Mouse (Mus musculus) NIH3T3 (cell line): Measurements from ENCODE around the gene Scaf4.
A peak's percentile ranks its signal among the peaks of the same experiment; 100 is the strongest.
"Not testable (repeated sequence)": the region's sequence is repeated elsewhere in the genome, so short reads cannot be mapped to it uniquely, and the experiment has no call there.

Source experiments
- DNase-seq: peaks from one replicate; pipeline ENCODE4 v3.0.0-alpha.2; 2012; ENCODE audit warnings: low read depth

Scaf4 gene

DNA sequence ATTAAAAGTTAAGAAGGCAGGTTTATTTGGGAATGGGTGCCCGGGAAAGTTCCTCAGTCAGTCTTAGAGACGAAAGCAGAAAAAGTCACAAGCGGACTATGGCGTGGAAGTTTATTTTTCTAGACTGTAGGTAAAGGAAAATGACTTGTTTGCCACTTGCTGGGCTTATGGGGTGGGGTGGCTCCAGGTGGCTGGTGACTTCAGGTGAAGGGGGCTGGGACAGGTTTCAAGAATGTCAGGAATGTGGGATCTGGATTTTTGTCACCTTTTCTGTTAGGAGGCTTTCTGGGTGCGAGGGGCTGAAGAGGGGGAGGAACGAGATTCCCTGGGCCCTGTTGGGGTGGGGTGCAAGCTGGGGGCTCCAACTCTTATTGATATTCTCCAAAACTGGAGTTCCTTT is 7.4 kb upstream of the Scaf4 start:
- no peak for DNase-seq

- no peak for DNase-seq
Measured at GRCm38 (mm10) chr16:90290962-90291361, 6.7 kb upstream of the Scaf4 start.

- DNase-seq, result no peak
Measured at GRCm38 (mm10) chr16:90284916-90285315, 613 bp upstream of the Scaf4 start.

- peak; percentile 54 for DNase-seq
Measured at GRCm38 (mm10) chr16:90283266-90283904, 918 bp downstream of the Scaf4 start.

DNA sequence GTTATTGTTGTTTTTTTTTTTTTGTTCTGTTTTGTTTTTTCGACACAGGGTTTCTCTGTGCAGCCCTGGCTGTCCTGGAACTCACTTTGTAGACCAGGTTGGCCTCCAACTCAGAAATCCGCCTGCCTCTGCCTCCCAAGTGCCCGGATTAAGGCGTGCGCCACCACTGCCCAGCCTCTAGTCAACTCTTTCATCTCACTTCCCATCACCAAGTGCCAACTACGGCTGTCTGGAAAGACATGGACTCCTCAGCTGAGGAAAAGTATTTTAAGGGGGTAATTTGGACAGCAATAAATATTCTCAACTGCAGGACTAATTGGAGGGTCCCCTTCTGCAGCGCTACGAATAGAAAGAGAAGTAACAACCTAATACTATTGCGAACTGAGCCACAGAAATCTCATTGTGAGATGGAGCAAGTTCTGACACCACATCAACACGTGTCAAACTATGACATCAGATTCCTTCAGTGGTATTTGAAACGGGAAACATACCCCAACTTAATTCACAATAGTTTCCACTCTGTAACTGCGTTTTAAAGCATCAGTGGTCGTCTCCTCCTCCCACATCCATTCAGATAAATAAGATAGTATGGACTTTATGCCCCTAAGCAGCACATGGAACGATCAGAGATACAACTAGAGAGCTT is 1.6 kb downstream of the Scaf4 start:
- peak; percentile 15 for DNase-seq

DNA sequence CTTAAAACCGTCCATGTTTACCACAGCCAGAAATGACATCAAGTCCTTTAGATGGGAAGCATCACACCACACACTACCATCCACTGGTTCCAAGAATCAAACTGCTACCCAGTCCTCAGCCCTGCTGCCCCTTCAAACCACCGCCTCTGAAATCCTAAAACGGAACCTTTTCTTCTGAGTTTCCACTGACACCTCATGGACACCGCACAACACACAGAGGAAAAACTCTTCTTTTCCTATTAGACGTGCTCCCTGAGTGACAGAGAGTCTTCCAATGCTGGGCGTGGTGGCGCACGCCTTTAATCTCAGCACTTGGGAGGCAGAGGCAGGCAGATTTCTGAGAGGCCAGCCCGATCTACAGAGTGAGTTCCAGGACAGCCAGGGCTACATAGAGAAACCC is 2.9 kb downstream of the Scaf4 start:
- no peak for DNase-seq

DNA sequence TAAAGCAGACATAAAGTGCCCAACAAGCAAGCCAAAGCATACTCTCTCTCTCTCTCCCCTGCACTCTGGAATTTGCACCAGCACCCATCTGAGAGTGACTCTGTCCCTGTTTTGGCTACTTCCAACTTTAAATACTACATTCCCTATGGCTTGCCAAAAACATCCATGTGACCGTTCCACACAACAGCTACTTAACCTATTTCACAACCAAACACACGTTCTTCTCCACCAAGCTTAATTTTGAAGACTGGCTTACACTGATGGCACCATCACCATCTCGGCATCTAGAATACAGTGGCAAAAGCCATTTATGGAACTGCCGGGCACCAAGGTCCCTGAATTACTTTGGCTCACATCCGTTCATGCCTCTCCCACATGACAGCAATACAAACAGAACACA is 3.3 kb downstream of the Scaf4 start:
- peak; percentile 10 for DNase-seq

GRCm38 (mm10) chr16:90280515-90280914 is 3.8 kb downstream of the Scaf4 start:
- DNase-seq, result no peak

DNA sequence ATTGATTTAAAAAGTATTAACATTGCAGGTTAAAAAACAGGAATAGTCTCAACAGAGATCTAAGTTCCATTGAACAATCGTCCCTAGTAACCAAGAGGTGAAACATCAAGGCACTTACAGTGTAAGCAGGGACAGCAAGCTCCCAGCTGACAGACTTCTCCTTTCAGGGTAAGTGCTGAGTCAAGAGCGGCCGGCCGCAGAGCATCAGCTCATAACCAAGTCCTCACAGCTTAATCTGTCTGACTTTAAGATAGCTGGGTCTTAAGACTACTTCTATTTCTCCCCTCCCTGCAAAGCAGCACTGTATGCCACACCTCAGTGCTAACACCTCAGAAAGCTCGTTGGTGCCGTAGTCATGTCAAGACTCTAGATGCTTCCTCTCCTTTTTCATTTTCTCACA is 5.2 kb downstream of the Scaf4 start:
- no peak for DNase-seq

DNA sequence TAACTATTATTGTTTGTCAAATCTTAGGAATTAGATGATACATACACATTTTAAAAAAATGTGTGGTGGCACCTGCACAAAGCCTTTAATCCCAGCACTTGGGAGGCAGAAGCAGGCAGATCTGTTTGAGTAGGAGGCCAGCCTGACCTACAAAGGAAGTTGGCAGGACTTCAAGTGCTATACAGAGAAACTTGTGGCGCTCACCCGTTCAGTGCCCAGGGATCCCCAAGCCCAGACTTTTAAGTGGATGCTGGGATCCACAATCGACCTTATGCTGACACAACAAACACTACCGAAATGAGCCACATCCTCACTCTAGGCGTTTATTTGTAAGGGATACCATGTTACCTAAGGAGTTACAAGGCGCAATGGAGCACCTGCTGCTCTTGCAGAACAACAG is 8.8 kb downstream of the Scaf4 start:
- DNase-seq, result no peak

DNA sequence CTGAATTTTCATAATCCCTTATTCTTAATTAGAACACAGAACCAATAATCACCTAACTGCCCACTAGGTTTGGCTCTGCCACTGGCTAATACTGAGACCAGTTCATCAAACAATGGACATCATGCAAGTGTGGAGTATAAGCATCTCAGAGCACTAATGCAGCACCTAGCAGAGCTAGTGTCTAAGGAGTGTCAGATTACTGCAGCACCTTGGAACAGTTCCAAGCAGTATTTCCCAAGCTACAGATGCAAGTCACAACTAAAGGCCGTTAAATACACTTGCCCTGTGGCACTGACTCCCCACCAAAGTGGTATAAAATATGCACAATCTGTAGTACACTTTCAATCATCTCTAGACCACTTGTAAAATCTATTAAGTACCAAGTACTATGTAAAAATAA is 17.7 kb downstream of the Scaf4 start:
- peak; percentile 65 for DNase-seq

- no peak for DNase-seq
Measured at GRCm38 (mm10) chr16:90265106-90265505, 19.2 kb downstream of the Scaf4 start.

DNA sequence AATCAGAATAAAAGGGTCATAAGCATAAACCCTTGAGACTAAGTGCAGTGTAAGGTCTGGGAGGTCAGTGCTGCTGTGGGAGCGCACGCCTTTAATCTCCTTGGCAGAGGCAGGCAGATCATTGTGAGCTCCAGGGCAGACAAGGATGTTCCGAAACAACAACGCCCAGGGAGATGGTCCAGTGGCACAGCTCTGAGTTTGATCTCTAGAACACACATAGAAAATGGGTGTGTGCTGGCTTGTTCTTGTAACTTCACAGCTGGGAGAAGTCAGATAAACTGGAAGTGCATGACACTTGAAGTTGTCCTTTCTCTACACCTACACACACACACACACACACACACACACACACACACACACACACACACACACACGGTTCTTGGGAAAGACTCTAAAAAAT is 20.3 kb downstream of the Scaf4 start:
- no peak for DNase-seq

GRCm38 (mm10) chr16:90261791-90262190 is 22.5 kb downstream of the Scaf4 start:
- DNase-seq, result no peak

DNA sequence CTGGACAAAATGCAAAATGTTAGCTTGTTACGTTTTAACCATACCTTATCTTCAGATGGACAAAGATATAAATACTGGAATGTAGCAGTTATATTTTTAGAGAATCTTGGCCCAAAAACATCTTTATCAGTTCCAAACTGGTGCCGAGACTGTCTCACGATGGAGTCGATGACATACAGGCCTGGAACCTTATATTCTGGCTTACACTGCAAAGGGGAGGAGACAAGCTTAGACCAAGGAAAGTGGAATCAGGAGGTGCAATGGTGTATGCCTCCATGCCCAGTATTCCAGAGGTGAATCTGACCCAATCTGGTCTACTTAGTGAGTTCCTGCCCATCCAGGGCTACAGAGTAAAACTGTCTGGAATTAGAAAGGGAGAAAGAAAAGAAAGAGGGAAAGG is 24.2 kb downstream of the Scaf4 start:
- no peak for DNase-seq

DNA sequence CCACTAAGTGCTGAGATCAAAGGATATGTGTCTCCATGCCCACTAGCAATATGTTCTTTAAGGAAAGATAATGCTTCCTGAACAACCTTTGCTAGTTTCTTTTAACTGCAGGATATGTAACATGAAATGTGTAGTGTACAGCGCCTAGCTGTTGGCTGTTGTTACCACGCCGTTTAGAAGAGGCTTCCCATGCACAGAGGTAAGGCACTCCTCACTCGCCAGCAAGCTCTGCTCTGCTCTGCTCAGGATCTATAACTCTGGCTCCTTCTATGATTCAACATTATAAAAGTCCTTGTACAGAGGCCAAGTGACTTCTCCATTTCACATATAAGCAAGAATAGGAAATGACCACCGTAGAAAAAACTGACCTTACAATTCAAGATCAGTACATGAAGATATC is 24.7 kb downstream of the Scaf4 start:
- no peak for DNase-seq

GRCm38 (mm10) chr16:90258950-90259349 is 25.4 kb downstream of the Scaf4 start:
- no peak for DNase-seq

DNA sequence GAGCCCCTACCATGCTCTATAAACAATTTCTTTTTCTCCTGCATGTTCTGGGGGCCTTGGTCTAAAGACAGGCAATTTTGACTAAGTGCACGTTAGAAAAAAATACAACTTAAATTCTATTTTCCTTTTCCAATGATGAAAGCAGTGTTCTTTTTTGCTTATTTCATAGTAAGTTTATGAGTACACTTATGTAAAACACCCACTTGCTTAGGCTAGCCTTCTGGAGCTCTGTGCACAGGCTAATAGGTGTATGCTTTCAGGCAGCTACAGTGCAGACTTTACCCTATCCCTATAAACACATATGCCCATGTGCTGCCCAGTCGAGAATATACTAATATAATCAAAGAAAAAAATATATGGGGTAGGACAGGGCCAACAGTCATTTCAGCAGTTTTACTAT is 31.8 kb downstream of the Scaf4 start:
- DNase-seq, result no peak

DNA sequence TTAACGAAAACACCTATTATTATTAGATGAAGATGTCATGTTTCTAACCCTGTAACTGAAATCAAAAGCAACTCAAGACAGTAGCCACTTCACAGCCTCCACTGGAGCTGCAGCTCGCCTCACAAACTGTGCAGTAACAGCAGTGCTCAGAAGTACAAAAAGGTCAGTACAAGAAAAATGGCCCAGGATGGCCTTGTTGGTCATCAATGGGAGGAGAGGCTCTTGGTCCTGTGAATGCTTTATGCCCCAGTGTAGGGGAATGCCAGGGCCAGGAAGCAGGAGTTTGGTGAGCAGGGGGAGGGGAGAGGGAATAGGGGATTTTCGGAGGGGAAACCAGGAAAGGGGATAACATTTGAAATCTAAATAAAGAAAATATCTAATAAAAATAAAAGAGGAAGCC is 33.0 kb downstream of the Scaf4 start:
- not testable (repeated sequence) for DNase-seq

DNA sequence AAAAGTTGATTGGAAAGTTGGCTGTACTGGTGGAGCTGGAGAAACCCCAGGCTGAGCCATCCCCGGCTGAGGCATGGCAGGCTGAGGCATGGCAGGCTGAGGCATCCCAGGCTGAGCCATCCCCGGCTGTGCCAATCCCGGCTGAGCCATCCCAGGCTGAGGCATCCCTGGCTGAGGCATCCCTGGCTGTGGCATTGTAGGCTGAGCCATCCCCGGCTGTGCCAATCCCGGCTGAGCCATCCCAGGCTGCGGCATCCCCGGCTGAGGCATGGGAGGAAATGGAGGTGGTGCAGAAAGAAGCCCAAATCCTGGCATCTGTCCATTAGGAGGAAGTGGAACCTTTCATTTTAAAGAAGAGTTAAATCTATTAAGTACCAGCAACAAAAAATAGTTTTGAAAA is 34.2 kb downstream of the Scaf4 start:
- no peak for DNase-seq

- DNase-seq, result no peak
Measured at GRCm38 (mm10) chr16:90242426-90243304, 41.6 kb downstream of the Scaf4 start.

- DNase-seq, result no peak
Measured at GRCm38 (mm10) chr16:90241875-90242274, 42.4 kb downstream of the Scaf4 start.

DNA sequence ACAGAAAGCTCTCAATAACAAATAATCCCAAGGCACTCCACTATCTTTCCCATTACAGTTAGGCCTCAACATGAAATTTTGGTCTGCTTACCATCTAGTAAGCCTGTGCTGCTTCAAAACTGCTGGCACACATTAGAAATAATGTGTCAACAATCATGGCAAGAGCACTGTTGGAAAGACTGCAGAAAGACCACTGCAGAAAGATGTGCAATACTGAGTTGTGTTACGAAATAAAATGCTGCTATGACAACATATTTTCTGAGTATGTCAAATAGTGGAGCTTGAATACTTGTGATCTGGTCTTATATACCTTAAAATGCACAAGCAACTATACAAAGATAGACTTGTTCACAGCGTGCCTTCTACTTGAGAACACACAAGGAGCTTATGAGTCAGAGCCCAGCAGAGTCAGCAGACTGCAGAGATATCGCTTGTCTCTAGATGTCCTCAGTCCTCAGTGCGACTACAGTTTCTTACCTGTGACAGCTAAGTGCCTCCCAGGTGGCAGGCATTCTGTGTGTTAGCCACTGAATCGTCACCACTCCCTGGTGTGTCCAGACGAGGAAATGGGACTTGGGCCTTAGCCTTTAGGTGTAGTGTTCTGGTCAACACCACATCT is 45.1 kb downstream of the Scaf4 start:
- peak; percentile 44 for DNase-seq
